Mouse (Mus musculus) frontal cortex, adult (tissue): ENCODE measurements at regions not wholly inside any gene's neighbourhood (a gene's known extent, or its start where the extent isn't known, plus 50 kb on each side); places are given as distances from the start of the nearest gene placed in this dataset.
A peak's percentile ranks its signal among the peaks of the same experiment; 100 is the strongest.

ENCODE experiments used
- ATAC-seq: cut with Nextera tagmentation; 2 replicates; pipeline ENCODE4 v1.9.2; 2017; ENCODE audit warnings: mild to moderate bottlenecking, moderate library complexity, mixed read lengths; ENCODE audit not compliant: low TSS enrichment

GRCm38 (mm10) chr12:99643016-99643415, 79.6 kb upstream of the Foxn3 start:
- ATAC-seq, result no peak

- no peak for ATAC-seq
Measured at GRCm38 (mm10) chr12:99642131-99642895, 78.9 kb upstream of the Foxn3 start.

GRCm38 (mm10) chr12:99641278-99641677, 77.9 kb upstream of the Foxn3 start:
- peak; percentile 52; the same call in 1 of the 2 replicates for ATAC-seq

GRCm38 (mm10) chr12:99640214-99641151, 77.1 kb upstream of the Foxn3 start:
- ATAC-seq, result peak; percentile 27; the same call in 1 of the 2 replicates

GRCm38 (mm10) chr12:99639847-99640213, 76.4 kb upstream of the Foxn3 start:
- ATAC-seq, result peak; percentile 20; the same call in 1 of the 2 replicates

- ATAC-seq, result no peak
Measured at GRCm38 (mm10) chr12:99639118-99639517, 75.7 kb upstream of the Foxn3 start.

- no peak for ATAC-seq
Measured at GRCm38 (mm10) chr12:99637986-99638385, 74.6 kb upstream of the Foxn3 start.

- no peak for ATAC-seq
Measured at GRCm38 (mm10) chr12:99636234-99636633, 72.9 kb upstream of the Foxn3 start.

- ATAC-seq, result no peak
Measured at GRCm38 (mm10) chr12:99635361-99635760, 72.0 kb upstream of the Foxn3 start.

- ATAC-seq, result no peak
Measured at GRCm38 (mm10) chr12:99634726-99635125, 71.3 kb upstream of the Foxn3 start.

- no peak for ATAC-seq
Measured at GRCm38 (mm10) chr12:99633678-99634077, 70.3 kb upstream of the Foxn3 start.

- ATAC-seq, result no peak
Measured at GRCm38 (mm10) chr12:99632988-99633387, 69.6 kb upstream of the Foxn3 start.

GRCm38 (mm10) chr12:99629606-99630005, 66.2 kb upstream of the Foxn3 start:
- no peak for ATAC-seq

- ATAC-seq, result no peak
Measured at GRCm38 (mm10) chr12:99628421-99628820, 65.0 kb upstream of the Foxn3 start.

GRCm38 (mm10) chr12:99627898-99628231, 64.5 kb upstream of the Foxn3 start:
- peak; percentile 96 for ATAC-seq

GRCm38 (mm10) chr12:99627201-99627897, 64.0 kb upstream of the Foxn3 start:
- ATAC-seq, result peak; percentile 79

- ATAC-seq, result no peak
Measured at GRCm38 (mm10) chr12:99626147-99626546, 62.8 kb upstream of the Foxn3 start.

- ATAC-seq, result no peak
Measured at GRCm38 (mm10) chr12:99625094-99625493, 61.7 kb upstream of the Foxn3 start.

GRCm38 (mm10) chr12:99622238-99622637, 58.9 kb upstream of the Foxn3 start:
- ATAC-seq, result no peak

- no peak for ATAC-seq
Measured at GRCm38 (mm10) chr12:99617241-99617804, 53.9 kb upstream of the Foxn3 start.

- no peak for ATAC-seq
Measured at GRCm38 (mm10) chr12:99614420-99614819, 51.0 kb upstream of the Foxn3 start.
